Mouse (Mus musculus): ENCODE measurements around the gene Crim1.

Crim1 gene

GRCm38 (mm10) chr17:78374756-78375155 is 174.7 kb downstream of the Crim1 start:
- no peak for DNase-seq (ENCODE audit: low read depth, low spot score)

- no peak for DNase-seq (ENCODE audit: low read depth, low spot score)
Measured at GRCm38 (mm10) chr17:78376587-78376986, 176.5 kb downstream of the Crim1 start.

- no peak for DNase-seq (ENCODE audit: low read depth, low spot score)
Measured at GRCm38 (mm10) chr17:78379079-78379729, 179.2 kb downstream of the Crim1 start.

GRCm38 (mm10) chr17:78379730-78380245 is 179.7 kb downstream of the Crim1 start:
- DNase-seq (ENCODE audit: low read depth, low spot score): no peak

- DNase-seq (ENCODE audit: low read depth, low spot score): no peak
Measured at GRCm38 (mm10) chr17:78382321-78382720, 182.3 kb downstream of the Crim1 start.

- no peak for DNase-seq (ENCODE audit: low read depth, low spot score)
Measured at GRCm38 (mm10) chr17:78387665-78388064, 187.6 kb downstream of the Crim1 start.

- DNase-seq (ENCODE audit: low read depth, low spot score): no peak
Measured at GRCm38 (mm10) chr17:78388101-78388847, 188.2 kb downstream of the Crim1 start.

GRCm38 (mm10) chr17:78389573-78389972 is 189.5 kb downstream of the Crim1 start:
- no peak for DNase-seq (ENCODE audit: low read depth, low spot score)

- DNase-seq (ENCODE audit: low read depth, low spot score): no peak
Measured at GRCm38 (mm10) chr17:78392401-78393087, 192.5 kb downstream of the Crim1 start.

GRCm38 (mm10) chr17:78400130-78400840 is 200.2 kb downstream of the Crim1 start:
- DNase-seq (ENCODE audit: low read depth, low spot score): no peak

- no peak for DNase-seq (ENCODE audit: low read depth, low spot score)
Measured at GRCm38 (mm10) chr17:78401311-78401710, 201.3 kb downstream of the Crim1 start.

GRCm38 (mm10) chr17:78401713-78402112 is 201.7 kb downstream of the Crim1 start:
- no peak for DNase-seq (ENCODE audit: low read depth, low spot score)

GRCm38 (mm10) chr17:78402174-78402573 is 202.1 kb downstream of the Crim1 start:
- DNase-seq (ENCODE audit: low read depth, low spot score): no peak

- no peak for DNase-seq (ENCODE audit: low read depth, low spot score)
Measured at GRCm38 (mm10) chr17:78403229-78403628, 203.2 kb downstream of the Crim1 start.

- no peak for DNase-seq (ENCODE audit: low read depth, low spot score)
Measured at GRCm38 (mm10) chr17:78403804-78404203, 203.8 kb downstream of the Crim1 start.

- DNase-seq (ENCODE audit: low read depth, low spot score): no peak
Measured at GRCm38 (mm10) chr17:78405336-78405735, 205.3 kb downstream of the Crim1 start.

- DNase-seq (ENCODE audit: low read depth, low spot score): no peak
Measured at GRCm38 (mm10) chr17:78406854-78407253, 206.8 kb downstream of the Crim1 start.

- no peak for DNase-seq (ENCODE audit: low read depth, low spot score)
Measured at GRCm38 (mm10) chr17:78407581-78407980, 207.5 kb downstream of the Crim1 start.

- no peak for DNase-seq (ENCODE audit: low read depth, low spot score)
Measured at GRCm38 (mm10) chr17:78408386-78408785, 208.3 kb downstream of the Crim1 start.

GRCm38 (mm10) chr17:78409900-78410299 is 209.9 kb downstream of the Crim1 start:
- DNase-seq (ENCODE audit: low read depth, low spot score): peak; percentile 29

- no peak for DNase-seq (ENCODE audit: low read depth, low spot score)
Measured at GRCm38 (mm10) chr17:78415255-78415654, 215.2 kb downstream of the Crim1 start.
